Mouse (Mus musculus) urinary bladder, postnatal 4 days (tissue): ENCODE measurements around the gene Dync1li1.

Experiments
- DNase-seq, 2 experiments: peaks; one replicate each; pipeline ENCODE4 v3.0.0; 2021 to 2022; ENCODE audit warnings: low spot score in 2 of 2

Gene Dync1li1

DNA sequence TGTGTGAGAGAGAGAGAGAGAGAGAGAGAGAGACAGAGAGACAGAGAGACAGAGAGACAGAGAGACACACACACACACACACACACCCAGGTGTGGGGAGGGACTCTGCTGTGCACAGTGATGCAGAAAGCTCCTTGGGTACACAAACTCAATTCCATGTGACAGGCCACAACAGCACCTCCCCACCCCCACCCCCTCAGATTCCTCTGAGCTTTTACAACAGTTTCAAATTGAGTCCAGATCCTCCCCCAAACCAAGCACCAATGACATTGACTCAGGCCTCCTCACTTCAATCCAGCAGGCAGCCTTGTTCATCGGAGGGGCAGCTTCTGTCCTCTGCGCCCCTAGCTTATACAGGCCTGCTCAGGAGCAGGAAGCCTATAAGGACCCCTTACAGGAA is 78.9 kb downstream of the Dync1li1 start:
- no peak for DNase-seq

DNA sequence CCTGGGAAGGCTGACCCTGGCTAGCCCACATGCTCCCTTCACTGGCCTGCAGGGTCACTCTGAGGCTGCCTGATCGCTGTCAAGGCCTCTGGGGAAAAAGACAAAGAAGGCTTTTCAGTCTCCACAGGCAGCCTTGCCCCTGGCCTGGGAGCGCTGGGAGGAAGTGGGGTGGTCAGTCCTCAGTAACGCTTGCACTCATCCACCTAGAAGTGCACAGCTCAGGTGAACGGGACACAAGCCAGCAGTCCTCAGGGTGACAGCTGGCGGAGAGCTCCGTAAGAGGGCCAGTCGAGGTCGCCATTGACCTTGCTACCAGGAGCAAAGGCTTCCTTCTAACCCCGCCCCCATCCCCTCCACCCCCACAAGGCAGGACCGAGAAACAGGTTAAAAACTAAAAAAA is 79.5 kb downstream of the Dync1li1 start:
- DNase-seq, result no peak

DNA sequence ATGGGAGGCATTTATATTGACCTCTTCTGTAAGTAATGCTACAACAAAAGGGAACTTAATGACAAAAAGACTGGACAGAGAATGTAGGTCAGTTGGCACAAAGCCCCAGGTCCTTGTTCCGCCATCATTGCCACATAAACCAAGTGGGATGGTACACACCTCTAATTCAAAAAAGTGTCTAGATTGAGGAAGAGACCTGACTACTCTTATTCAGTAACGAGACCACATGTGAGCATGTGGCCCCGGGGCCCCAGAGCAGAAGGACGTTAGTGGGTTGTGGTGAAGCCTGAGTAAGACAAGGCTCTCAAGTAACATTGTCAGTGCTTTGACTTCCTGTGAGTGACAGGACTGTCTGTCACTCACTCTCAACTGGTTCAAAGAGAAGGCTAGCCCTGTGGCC is 81.6 kb downstream of the Dync1li1 start:
- no peak for DNase-seq

DNA sequence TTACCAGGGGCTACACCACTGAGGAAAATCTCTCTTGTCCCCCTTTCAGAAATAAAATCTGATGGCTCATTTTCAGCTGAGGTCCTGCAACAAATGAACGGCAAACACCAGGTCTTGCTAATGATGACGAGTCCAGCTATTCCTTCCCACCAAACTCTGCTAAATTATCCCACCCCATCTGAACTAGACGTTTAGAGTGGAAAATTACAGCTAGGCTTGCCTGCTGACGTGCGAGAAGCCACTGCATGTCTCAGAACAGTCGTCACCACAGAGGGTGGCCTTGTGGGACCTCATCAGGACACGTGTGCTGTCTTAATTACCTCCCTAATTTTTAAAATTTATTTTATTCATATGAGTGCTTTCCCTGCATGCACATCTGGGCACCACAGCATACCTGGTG is 83.0 kb downstream of the Dync1li1 start:
- no peak for DNase-seq
